Mouse (Mus musculus) megakaryocyte, adult 5-6 weeks (primary cell): ENCODE results near the gene Spem1. TPM values are rescaled to one million over a fixed set of nuclear protein-coding genes. Genes with fewer than 3 reads are reported as not detected.

Experiments used
- total RNA-seq, 2 experiments: library from RNA; stranded (forward) in 1 of 2; stranded (reverse) in 1 of 2; fragments of 153-499, 151-499 nt in 1 of 2; fragments of 221-1000, 200-1000 nt in 1 of 2; gene quantifications; 2 replicates each; pipeline versions ENCODE4 v1.2.3 to v1.2.4; 2015 to 2017

Gene Spem1
- total RNA-seq, 2 experiments from 2014 or later = not detected

Other genes with a start within 250 kb of the Spem1 start
Only the 30 nearest of the 44 such genes appear.
- 34.9 and 40.9 TPM in 2 replicates for gene Mpdu1, start 159.5 kb downstream of the Spem1 start, total RNA-seq (2015)
- 55.7 and 56.5 TPM in 2 replicates for gene Mpdu1, start 159.5 kb downstream of the Spem1 start, total RNA-seq (2017)
- gene Cd68, start 156.0 kb downstream of the Spem1 start, total RNA-seq (2015) = 302 and 304 TPM in 2 replicates
- 195 and 219 TPM in 2 replicates for gene Cd68, start 156.0 kb downstream of the Spem1 start, total RNA-seq (2017)
- gene Eif4a1, start 149.8 kb downstream of the Spem1 start, total RNA-seq (2015) = 457 and 494 TPM in 2 replicates
- 511 and 523 TPM in 2 replicates for gene Eif4a1, start 149.8 kb downstream of the Spem1 start, total RNA-seq (2017)
- gene Senp3, start 140.1 kb downstream of the Spem1 start, total RNA-seq (2015) = 94.3 and 104 TPM in 2 replicates
- 68.9 and 80.8 TPM in 2 replicates for gene Senp3, start 140.1 kb downstream of the Spem1 start, total RNA-seq (2017)
- gene Tnfsf13, start 136.4 kb downstream of the Spem1 start, total RNA-seq (2015) = 37.7 and 47.2 TPM in 2 replicates
- gene Tnfsf13, start 136.4 kb downstream of the Spem1 start, total RNA-seq (2017) = 74.3 and 78.9 TPM in 2 replicates
- gene Tnfsf12, start 126.3 kb downstream of the Spem1 start, total RNA-seq (2015) = 25.5 and 25.9 TPM in 2 replicates
- 3.2 and 4.9 TPM in 2 replicates for gene Tnfsf12, start 126.3 kb downstream of the Spem1 start, total RNA-seq (2017)
- gene Tnfsfm13, start 126.1 kb downstream of the Spem1 start, total RNA-seq (2015) = 11.6 and 13.6 TPM in 2 replicates
- gene Tnfsfm13, start 126.1 kb downstream of the Spem1 start, total RNA-seq (2017) = 8.5 and 12.2 TPM in 2 replicates
- gene Polr2a, start 63.5 kb downstream of the Spem1 start, total RNA-seq (2015) = 116 and 118 TPM in 2 replicates
- 38.6 and 42.9 TPM in 2 replicates for gene Polr2a, start 63.5 kb downstream of the Spem1 start, total RNA-seq (2017)
- gene Slc35g3, start 60.2 kb downstream of the Spem1 start, total RNA-seq (2015) = not detected in 2 replicates
- gene Slc35g3, start 60.2 kb downstream of the Spem1 start, total RNA-seq (2017) = not detected in 2 replicates
- 1.6 and 2.6 TPM in 2 replicates for gene Zbtb4, start 56.3 kb downstream of the Spem1 start, total RNA-seq (2015)
- gene Zbtb4, start 56.3 kb downstream of the Spem1 start, total RNA-seq (2017) = 1.4 and 2.4 TPM in 2 replicates
- gene Chrnb1, start 26.2 kb downstream of the Spem1 start, total RNA-seq (2015) = 0.32 and 0.36 TPM in 2 replicates
- 0.16 TPM in 1 of 2 replicates, not detected in the other for gene Chrnb1, start 26.2 kb downstream of the Spem1 start, total RNA-seq (2017)
- gene Fgf11, start 20.3 kb downstream of the Spem1 start, total RNA-seq (2015) = 0.14 TPM in 1 of 2 replicates, not detected in the other
- not detected in 2 replicates for gene Fgf11, start 20.3 kb downstream of the Spem1 start, total RNA-seq (2017)
- gene Tmem102, start 16.6 kb downstream of the Spem1 start, total RNA-seq (2015) = not detected in 2 replicates
- not detected in 2 replicates for gene Tmem102, start 16.6 kb downstream of the Spem1 start, total RNA-seq (2017)
- not detected in 2 replicates for gene Gm39566, start 6.9 kb downstream of the Spem1 start, total RNA-seq (2015)
- not detected in 2 replicates for gene Gm39566, start 6.9 kb downstream of the Spem1 start, total RNA-seq (2017)
- not detected in 2 replicates for gene Spem2, start 3.7 kb downstream of the Spem1 start, total RNA-seq (2015)
- gene Spem2, start 3.7 kb downstream of the Spem1 start, total RNA-seq (2017) = not detected in 2 replicates
- gene Nlgn2, start 15.6 kb upstream of the Spem1 start, total RNA-seq (2015) = 0.20 and 0.48 TPM in 2 replicates
- 0.16 and 0.88 TPM in 2 replicates for gene Nlgn2, start 15.6 kb upstream of the Spem1 start, total RNA-seq (2017)
- 217 and 226 TPM in 2 replicates for gene Tmem256, start 16.3 kb upstream of the Spem1 start, total RNA-seq (2015)
- 117 and 158 TPM in 2 replicates for gene Tmem256, start 16.3 kb upstream of the Spem1 start, total RNA-seq (2017)
- 19.8 and 23.7 TPM in 2 replicates for gene Plscr3, start 24.2 kb upstream of the Spem1 start, total RNA-seq (2015)
- 10.8 and 18.1 TPM in 2 replicates for gene Plscr3, start 24.2 kb upstream of the Spem1 start, total RNA-seq (2017)
- gene Tnk1, start 36.5 kb upstream of the Spem1 start, total RNA-seq (2015) = not detected in 2 replicates
- 0.04 TPM in 1 of 2 replicates, not detected in the other for gene Tnk1, start 36.5 kb upstream of the Spem1 start, total RNA-seq (2017)
- gene Tmem95, start 55.8 kb upstream of the Spem1 start, total RNA-seq (2015) = not detected in 2 replicates
- gene Tmem95, start 55.8 kb upstream of the Spem1 start, total RNA-seq (2017) = not detected in 2 replicates
- gene Kctd11, start 59.2 kb upstream of the Spem1 start, total RNA-seq (2015) = 2.9 and 3.3 TPM in 2 replicates
- gene Kctd11, start 59.2 kb upstream of the Spem1 start, total RNA-seq (2017) = 3.0 and 3.3 TPM in 2 replicates
- 19.3 and 19.7 TPM in 2 replicates for gene Acap1, start 73.4 kb upstream of the Spem1 start, total RNA-seq (2015)
- 44.4 and 53.5 TPM in 2 replicates for gene Acap1, start 73.4 kb upstream of the Spem1 start, total RNA-seq (2017)
- gene 2810408A11Rik, start 78.8 kb upstream of the Spem1 start, total RNA-seq (2015) = 1.6 and 2.6 TPM in 2 replicates
- gene 2810408A11Rik, start 78.8 kb upstream of the Spem1 start, total RNA-seq (2017) = 1.5 and 1.8 TPM in 2 replicates
- 7.1 and 9.9 TPM in 2 replicates for gene Neurl4, start 78.9 kb upstream of the Spem1 start, total RNA-seq (2015)
- 11.9 and 18.9 TPM in 2 replicates for gene Neurl4, start 78.9 kb upstream of the Spem1 start, total RNA-seq (2017)
- 140 and 156 TPM in 2 replicates for gene Gps2, start 91.7 kb upstream of the Spem1 start, total RNA-seq (2015)
- 56.4 and 64.9 TPM in 2 replicates for gene Gps2, start 91.7 kb upstream of the Spem1 start, total RNA-seq (2017)
- gene Eif5a, start 99.8 kb upstream of the Spem1 start, total RNA-seq (2015) = 575 and 614 TPM in 2 replicates
- 561 and 596 TPM in 2 replicates for gene Eif5a, start 99.8 kb upstream of the Spem1 start, total RNA-seq (2017)
- gene Ybx2, start 113.6 kb upstream of the Spem1 start, total RNA-seq (2015) = not detected in 2 replicates
- gene Ybx2, start 113.6 kb upstream of the Spem1 start, total RNA-seq (2017) = not detected in 2 replicates
- not detected in 2 replicates for gene Slc2a4, start 126.0 kb upstream of the Spem1 start, total RNA-seq (2015)
- gene Slc2a4, start 126.0 kb upstream of the Spem1 start, total RNA-seq (2017) = 0.07 TPM in 1 of 2 replicates, not detected in the other
- gene Cldn7, start 142.6 kb upstream of the Spem1 start, total RNA-seq (2015) = not detected in 2 replicates
- gene Cldn7, start 142.6 kb upstream of the Spem1 start, total RNA-seq (2017) = not detected in 2 replicates
- gene Ctdnep1, start 159.0 kb upstream of the Spem1 start, total RNA-seq (2015) = 120 and 150 TPM in 2 replicates
- gene Ctdnep1, start 159.0 kb upstream of the Spem1 start, total RNA-seq (2017) = 26.6 and 27.0 TPM in 2 replicates